Mouse (Mus musculus): ENCODE results near the gene Il16.

GRCm38 (mm10) chr7:83720231-83720630, 25.3 kb downstream of the Il16 start:
- no peak for TF ChIP-seq POLR2A (IDR thresholded peaks at IDR 0.05; ENCODE audit: extremely low read depth, insufficient read depth, low read length)
- TF ChIP-seq CTCF (IDR thresholded peaks at IDR 0.05; ENCODE audit: low read depth, low read length), result no peak
